Mouse (Mus musculus) ES-E14 (cell line): Measurements from ENCODE around the gene Pcdh19. TPM values are rescaled to one million over a fixed set of nuclear protein-coding genes. Genes with fewer than 3 reads are reported as not detected.

ENCODE experiments used
- DNase-seq: peaks from one replicate; pipeline ENCODE4 v3.0.0-alpha.2; 2013; ENCODE audit warnings: low read depth, low spot score
- H3K27ac ChIP-seq: 2 replicates; pipeline ENCODE4 v1.5.1; 2012; ENCODE audit warnings: low read depth, mild to moderate bottlenecking, low read length, moderate library complexity, mixed read lengths; ENCODE audit not compliant: poor library complexity, insufficient read depth, severe bottlenecking
- H3K36me3 ChIP-seq: 2 replicates; pipeline ENCODE4 v1.6.1; 2012; ENCODE audit warnings: mild to moderate bottlenecking, low read length, moderate library complexity, mixed read lengths; ENCODE audit not compliant: control insufficient read depth, poor library complexity, insufficient read depth, severe bottlenecking
- H3K4me1 ChIP-seq, 2 experiments: fragments of 150-350 bp in 1 of 2; sonication (generic) in 1 of 2; 2 replicates each; pipeline ENCODE4 v1.6.1; 2012; ENCODE audit warnings: low read length in 2 of 2, mild to moderate bottlenecking in 1 of 2, mixed read lengths in 1 of 2; ENCODE audit not compliant: control insufficient read depth in 2 of 2, insufficient read depth in 2 of 2, poor library complexity in 1 of 2
- H3K4me3 ChIP-seq, 2 experiments: fragments of 150-350 bp in 1 of 2; sonication (generic) in 1 of 2; 2 replicates each; pipeline ENCODE4 v1.5.1; 2012; ENCODE audit warnings: low read length in 2 of 2, low read depth in 1 of 2, mild to moderate bottlenecking in 1 of 2, mixed read lengths in 1 of 2; ENCODE audit not compliant: insufficient read depth in 1 of 2, poor library complexity in 1 of 2, severe bottlenecking in 1 of 2
- H3K9ac ChIP-seq: 2 replicates; pipeline ENCODE4 v1.6.1; 2012; ENCODE audit warnings: low read depth, mild to moderate bottlenecking, low read length, mixed read lengths; ENCODE audit not compliant: poor library complexity, insufficient read depth, severe bottlenecking
- H3K9me3 ChIP-seq: fragments of 150-350 bp; sonication (generic); 2 replicates; pipeline ENCODE4 v1.6.1; 2012; ENCODE audit warnings: low read depth, mild to moderate bottlenecking, low read length; ENCODE audit not compliant: control insufficient read depth, insufficient read depth
- CHD2 ChIP-seq: IDR thresholded peaks from 2 replicates; pipeline ENCODE4 v1.6.1; 2014; ENCODE audit warnings: mild to moderate bottlenecking, low read depth, low read length, inconsistent platforms
- HCFC1 ChIP-seq: IDR thresholded peaks from 2 replicates; pipeline ENCODE4 v1.6.1; 2012; ENCODE audit warnings: low read length, inconsistent platforms, borderline replicate concordance; ENCODE audit not compliant: insufficient read depth
- MAFK ChIP-seq: IDR thresholded peaks from 2 replicates; pipeline ENCODE4 v1.6.1; 2014; ENCODE audit warnings: mild to moderate bottlenecking, low read depth, low read length, inconsistent platforms; ENCODE audit not compliant: insufficient read depth
- ZC3H11A ChIP-seq: IDR thresholded peaks from 2 replicates; pipeline ENCODE4 v1.6.1; 2012; ENCODE audit warnings: low read depth, mild to moderate bottlenecking, inconsistent platforms, low read length, borderline replicate concordance
- ZNF384 ChIP-seq: IDR thresholded peaks from 2 replicates; pipeline ENCODE4 v1.6.1; 2012; ENCODE audit warnings: low read depth, low read length, inconsistent platforms
- in situ Hi-C, 2 experiments: fragments of 600-800 bp; cut with MboI; formaldehyde crosslinking; loops; one replicate each; pipeline ENCODE4 v1.15.1; 2025; ENCODE audit warnings: low sequenced_read_pairs in 2 of 2, inconsistent platforms in 1 of 2; ENCODE audit not compliant: unreplicated experiment in 2 of 2
- total RNA-seq: library from RNA; depleted of rRNA; stranded (reverse); fragments of 300-350 nt; gene quantifications from 2 replicates; pipeline ENCODE4 v1.2.3, GENCODE M21; 2012

Gene Pcdh19
- total RNA-seq, 1 experiment: 2.3 TPM

GRCm38 (mm10) chrX:133687666-133688151 lies 1.1 kb downstream of the Pcdh19 start:
- in situ Hi-C loops: loop anchor here in 1 of 2 experiments (25.0 kb wide), 1 partner anchor 625 kb away; no protein-coding TSS in a partner anchor
- no peaks in the 10 kb centered on the region for H3K36me3 ChIP-seq
- no peaks in the 10 kb centered on the region for H3K9me3 ChIP-seq
- peak overlapping the region; percentile 63 to 73 for H3K4me3 ChIP-seq
- H3K4me1 ChIP-seq: peaks cover 0 to 4% of the 10 kb centered on the region in 2 experiments; a peak in 1 of 4 replicates
- H3K9ac ChIP-seq: no peak overlapping the region
- H3K27ac ChIP-seq: no peak overlapping the region
- TF ChIP-seq ZC3H11A (no peak), MAFK (no peak), HCFC1 (no peak), ZNF384 (no peak), CHD2 (no peak)
- DNase-seq: no peak

- Histone ChIP-seq H3K4me1 (peaks cover 0 to 4% of the 10 kb centered on the region in 2 experiments; a peak in 1 of 4 replicates), H3K36me3 (no peaks in the 10 kb centered on the region), H3K4me3 (peak overlapping the region; percentile 63 to 73; a peak in 3 of 4 replicates), H3K27ac (no peak overlapping the region), H3K9ac (no peak overlapping the region), H3K9me3 (no peaks in the 10 kb centered on the region)
- TF ChIP-seq ZC3H11A (no peak), HCFC1 (no peak), CHD2 (no peak), MAFK (no peak), ZNF384 (no peak)
- in situ Hi-C loops: loop anchor here in 1 of 2 experiments (25.0 kb wide), 1 partner anchor 624 kb away; no protein-coding TSS in a partner anchor
- no peak for DNase-seq
Measured at GRCm38 (mm10) chrX:133686533-133687311, 2.1 kb downstream of the Pcdh19 start.

DNA sequence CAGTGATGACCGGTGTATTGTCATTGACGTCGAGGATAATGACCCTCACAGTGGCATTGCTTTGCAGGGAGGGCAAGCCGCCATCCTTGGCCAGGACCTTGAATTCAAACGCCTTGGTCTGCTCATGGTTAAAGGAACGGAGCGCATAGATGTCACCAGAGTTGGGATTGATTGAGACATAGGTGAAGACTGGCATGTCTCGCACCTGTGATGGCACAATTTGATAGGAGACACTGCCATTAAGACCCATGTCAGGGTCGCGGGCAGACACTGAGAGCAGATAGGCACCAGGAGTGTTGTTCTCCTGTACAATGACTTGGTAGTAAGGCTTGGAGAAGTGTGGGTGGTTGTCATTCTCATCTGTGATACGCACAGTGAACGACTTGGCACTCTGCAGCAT lies 3.2 kb downstream of the Pcdh19 start:
- no peak for TF ChIP-seq ZNF384
- no peak for TF ChIP-seq ZC3H11A
- no peak for TF ChIP-seq MAFK
- no peak for TF ChIP-seq CHD2
- TF ChIP-seq HCFC1: no peak
- no peak overlapping the region for H3K9ac ChIP-seq
- no peaks in the 10 kb centered on the region for H3K9me3 ChIP-seq
- no peak overlapping the region for H3K27ac ChIP-seq
- DNase-seq: no peak
- in situ Hi-C loops: loop anchor here in 1 of 2 experiments (25.0 kb wide), 1 partner anchor 623 kb away; no protein-coding TSS in a partner anchor
- no peaks in the 10 kb centered on the region for H3K36me3 ChIP-seq
- H3K4me3 ChIP-seq: no peak overlapping the region
- peaks cover 0 to 6% of the 10 kb centered on the region in 2 experiments; a peak in 1 of 4 replicates for H3K4me1 ChIP-seq

GRCm38 (mm10) chrX:133683961-133684360 lies 4.8 kb downstream of the Pcdh19 start:
- no peak overlapping the region for H3K4me3 ChIP-seq

More at GRCm38 (mm10) chrX:133683961-133684360, 4.8 kb downstream of the Pcdh19 start:
- Histone ChIP-seq H3K9me3 (no peaks in the 10 kb centered on the region), H3K9ac (no peak overlapping the region), H3K4me1 (peaks cover 0 to 6% of the 10 kb centered on the region in 2 experiments; a peak in 1 of 4 replicates), H3K27ac (no peak overlapping the region), H3K36me3 (no peaks in the 10 kb centered on the region)
- no peak for TF ChIP-seq HCFC1
- TF ChIP-seq CHD2: no peak
- TF ChIP-seq MAFK: no peak
- no peak for TF ChIP-seq ZNF384
- TF ChIP-seq ZC3H11A: no peak
- in situ Hi-C loops: loop anchor here in 1 of 2 experiments (25.0 kb wide), 1 partner anchor 622 kb away; no protein-coding TSS in a partner anchor
- no peak for DNase-seq
